13 mouse cellular contexts compared by ENCODE assay signal in genomic region chr2:140159186-140159730, GRCm38 (mm10). TPM values are rescaled to one million over a fixed set of nuclear protein-coding genes. Genes with fewer than 3 reads are reported as not detected.
DNase-seq lines count a peak whose midpoint lies in the region; ATAC-seq and TF ChIP-seq lines count a peak whose summit lies in the region.
"Had no signal": no experiment of that assay in that cellular context is flagged by ENCODE, and none has a peak within 500 bp of the region (broad histone marks: within the 10 kb centered on the region; RNA-seq: fewer than 3 reads in every experiment).

No protein-coding gene starts in this region.

- no peak for TF ChIP-seq EP300 in lung, postnatal 0 days (IDR thresholded peaks at IDR 0.05)

- no peak overlapping the region for H3K27ac ChIP-seq in forebrain, postnatal 0 days (ENCODE audit: low read depth, low read length)
- no peak overlapping the region for H3K27ac ChIP-seq in forebrain, embryonic 15.5 days (replicated peaks)
- H3K27ac ChIP-seq in lung, postnatal 0 days (ENCODE audit: low read length), result no peak overlapping the region
- H3K27ac ChIP-seq: midbrain, embryonic 12.5 days had no signal

- peak; percentile 64 for TF ChIP-seq CTCF in forebrain, postnatal 0 days (IDR thresholded peaks at IDR 0.05; ENCODE audit: low read depth)
- peak; percentile 59 for TF ChIP-seq CTCF in lung, postnatal 0 days (IDR thresholded peaks at IDR 0.05)

- peaks cover 33% of the 10 kb centered on the region for H3K36me3 ChIP-seq in forebrain, postnatal 0 days (ENCODE audit: insufficient read depth)
- peaks cover 43% of the 10 kb centered on the region for H3K36me3 ChIP-seq in forebrain, embryonic 15.5 days
- H3K36me3 ChIP-seq in lung, postnatal 0 days (ENCODE audit: insufficient read depth, low read length), result peaks cover 4% of the 10 kb centered on the region; the same call in 1 of the 2 replicates

- H3K27me3 ChIP-seq in forebrain, postnatal 0 days (ENCODE audit: insufficient read depth, low read length), result no peaks in the 10 kb centered on the region
- H3K27me3 ChIP-seq in forebrain, embryonic 15.5 days, result no peaks in the 10 kb centered on the region
- no peaks in the 10 kb centered on the region for H3K27me3 ChIP-seq in lung, postnatal 0 days (replicated peaks; ENCODE audit: insufficient read depth, low read length)
- H3K27me3 ChIP-seq: midbrain, embryonic 12.5 days had no signal

- WGBS in forebrain, postnatal 0 days, result 83% methylated on average over 3 of the region's 3 CpGs
- WGBS in forebrain, embryonic 15.5 days, result 78% methylated on average over 3 of the region's 3 CpGs
- 77% methylated on average over 3 of the region's 3 CpGs for WGBS in lung, postnatal 0 days

- H3K4me2 ChIP-seq in forebrain, postnatal 0 days (ENCODE audit: low read depth), result no peak overlapping the region
- H3K4me2 ChIP-seq in forebrain, embryonic 15.5 days (replicated peaks), result no peak overlapping the region
- H3K4me2 ChIP-seq in lung, postnatal 0 days (replicated peaks; ENCODE audit: low read depth, low read length), result no peak overlapping the region
- H3K4me2 ChIP-seq: midbrain, embryonic 12.5 days had no signal

- peak; percentile 38 for DNase-seq in forebrain, postnatal 0 days
- DNase-seq in lung, postnatal 0 days (ENCODE audit: low spot score), result peak; percentile 82
- DNase-seq in lung, adult 18-20 months, result no peak
- DNase-seq in retina, postnatal 7 days (ENCODE audit: low read depth, low spot score), result peak; percentile 9
- DNase-seq in urinary bladder, postnatal 36 days (ENCODE audit: low spot score in 2 of 2), result no peak
- DNase-seq in thymus, postnatal 14 days, result no peak
- DNase-seq: cerebellum, postnatal 25 days; heart, adult 11 months; layer of hippocampus, adult 9-11 months had no signal

- no peak overlapping the region for H3K4me3 ChIP-seq in forebrain, postnatal 0 days (ENCODE audit: low read depth, low read length)
- H3K4me3 ChIP-seq in forebrain, embryonic 15.5 days, result no peak overlapping the region
- no peak overlapping the region for H3K4me3 ChIP-seq in lung, postnatal 0 days (ENCODE audit: low read depth, low read length)
- H3K4me3 ChIP-seq: midbrain, embryonic 12.5 days had no signal

- H3K9ac ChIP-seq in forebrain, postnatal 0 days, result no peak overlapping the region
- no peak overlapping the region for H3K9ac ChIP-seq in forebrain, embryonic 15.5 days (replicated peaks)
- no peak overlapping the region for H3K9ac ChIP-seq in lung, postnatal 0 days (replicated peaks; ENCODE audit: low read depth)
- H3K9ac ChIP-seq: midbrain, embryonic 12.5 days had no signal

- no peak; the same call in 1 of the 2 replicates for ATAC-seq in forebrain, postnatal 0 days
- no peak for ATAC-seq in forebrain, embryonic 15.5 days (replicated peaks)
- no peak for ATAC-seq in lung, postnatal 0 days
- peak; percentile 42; the same call in 1 of the 2 replicates for ATAC-seq in common myeloid progenitor, adult 5-6 weeks (replicated peaks; ENCODE audit: low read depth, poor library complexity, severe bottlenecking)

- no peaks in the 10 kb centered on the region for H3K4me1 ChIP-seq in forebrain, postnatal 0 days (ENCODE audit: insufficient read depth)
- H3K4me1 ChIP-seq in forebrain, embryonic 15.5 days, result no peaks in the 10 kb centered on the region
- no peaks in the 10 kb centered on the region for H3K4me1 ChIP-seq in lung, postnatal 0 days (ENCODE audit: insufficient read depth, low read depth, low read length)
- H3K4me1 ChIP-seq: midbrain, embryonic 12.5 days had no signal

- no peaks in the 10 kb centered on the region for H3K9me3 ChIP-seq in forebrain, postnatal 0 days (ENCODE audit: low read length)
- no peaks in the 10 kb centered on the region for H3K9me3 ChIP-seq in forebrain, embryonic 15.5 days
- H3K9me3 ChIP-seq in lung, postnatal 0 days (ENCODE audit: low read length), result no peaks in the 10 kb centered on the region
- H3K9me3 ChIP-seq: midbrain, embryonic 12.5 days had no signal

RNA-seq across cellular contexts. Expression of gene Gm17374, which starts 7.4 kb away (rescaled TPM):
- not detected in 2 replicates for total RNA-seq in forebrain, postnatal 0 days (2014; rRNA removed)
- not detected in 2 replicates for polyA plus RNA-seq in forebrain, postnatal 0 days (2015; fragmentation: Nextera tagmentation; extraction: Ambion mirVana)
- polyA plus RNA-seq in forebrain, embryonic 15.5 days (2015; fragmentation: Nextera tagmentation; extraction: Ambion mirVana), result not detected in 2 replicates
- polyA plus RNA-seq in lung, postnatal 0 days (2015; fragmentation: Nextera tagmentation; extraction: Ambion mirVana), result not detected in 2 replicates
- total RNA-seq in common myeloid progenitor, adult 5-6 weeks (2017), result not detected in 2 replicates
- polyA plus RNA-seq: midbrain, embryonic 12.5 days; small intestine, adult 2 months had no signal

RNA-seq across cellular contexts. Expression of gene Esf1, which starts 11.1 kb away (rescaled TPM):
- total RNA-seq in forebrain, postnatal 0 days (2014; rRNA removed), result 12.6 and 20.0 TPM in 2 replicates
- polyA plus RNA-seq in forebrain, postnatal 0 days (2015; fragmentation: Nextera tagmentation; extraction: Ambion mirVana), result 8.8 and 14.9 TPM in 2 replicates
- polyA plus RNA-seq in forebrain, embryonic 15.5 days (2015; fragmentation: Nextera tagmentation; extraction: Ambion mirVana), result 20.3 TPM in 2 replicates
- 12.1 and 15.1 TPM in 2 replicates for polyA plus RNA-seq in lung, postnatal 0 days (2015; fragmentation: Nextera tagmentation; extraction: Ambion mirVana)
- total RNA-seq in common myeloid progenitor, adult 5-6 weeks (2017), result 97.0 and 119 TPM in 2 replicates

RNA-seq across cellular contexts. Expression of gene Ndufaf5, which starts 11.2 kb away (rescaled TPM):
- 53.6 and 63.1 TPM in 2 replicates for total RNA-seq in forebrain, postnatal 0 days (2014; rRNA removed)
- 54.6 and 65.3 TPM in 2 replicates for polyA plus RNA-seq in forebrain, postnatal 0 days (2015; fragmentation: Nextera tagmentation; extraction: Ambion mirVana)
- polyA plus RNA-seq in forebrain, embryonic 15.5 days (2015; fragmentation: Nextera tagmentation; extraction: Ambion mirVana), result 45.4 and 46.9 TPM in 2 replicates
- polyA plus RNA-seq in lung, postnatal 0 days (2015; fragmentation: Nextera tagmentation; extraction: Ambion mirVana), result 9.2 and 9.4 TPM in 2 replicates
- total RNA-seq in common myeloid progenitor, adult 5-6 weeks (2017), result 23.1 and 34.8 TPM in 2 replicates

Comparison
In these comparisons a context has a peak if more than half of its experiments do, and no peak if none do; other contexts are left out.
1. DNase-seq: peak in forebrain, postnatal 0 days (single experiment), lung, postnatal 0 days (single experiment) and retina, postnatal 7 days (single experiment); none in lung, adult 18-20 months (0 of 2), urinary bladder, postnatal 36 days (0 of 2) and thymus, postnatal 14 days (single experiment).